Mouse (Mus musculus): ENCODE measurements around the gene Cacnb1.
A peak's percentile ranks its signal among the peaks of the same experiment; 100 is the strongest.

Cacnb1 gene

GRCm38 (mm10) chr11:98012831-98013230 lies 10.0 kb downstream of the Cacnb1 start:
- no peak for DNase-seq (ENCODE audit: low spot score in 2 of 2)

- no peak for DNase-seq (ENCODE audit: low spot score in 2 of 2)
These were observed 11.1 kb downstream of the Cacnb1 start for GRCm38 (mm10) chr11:98011716-98012115.

GRCm38 (mm10) chr11:98008087-98008486 lies 14.7 kb downstream of the Cacnb1 start:
- no peak for DNase-seq (ENCODE audit: low spot score in 2 of 2)

GRCm38 (mm10) chr11:98005686-98006085 lies 17.1 kb downstream of the Cacnb1 start:
- no peak for DNase-seq (ENCODE audit: low spot score in 2 of 2)

GRCm38 (mm10) chr11:98005076-98005475 lies 17.8 kb downstream of the Cacnb1 start:
- DNase-seq (ENCODE audit: low spot score in 2 of 2) = no peak

GRCm38 (mm10) chr11:98004161-98004560 lies 18.7 kb downstream of the Cacnb1 start:
- DNase-seq (ENCODE audit: low spot score in 2 of 2) = peak in 1 of 2 experiments; percentile 77

- no peak for DNase-seq (ENCODE audit: low spot score in 2 of 2)
These were observed 19.6 kb downstream of the Cacnb1 start for GRCm38 (mm10) chr11:98003171-98003671.

GRCm38 (mm10) chr11:98002627-98003026 lies 20.2 kb downstream of the Cacnb1 start:
- no peak for DNase-seq (ENCODE audit: low spot score in 2 of 2)

GRCm38 (mm10) chr11:98001986-98002385 lies 20.8 kb downstream of the Cacnb1 start:
- DNase-seq (ENCODE audit: low spot score in 2 of 2) = no peak

GRCm38 (mm10) chr11:98001351-98001824 lies 21.4 kb downstream of the Cacnb1 start:
- DNase-seq (ENCODE audit: low spot score in 2 of 2) = no peak

GRCm38 (mm10) chr11:98000378-98001140 lies 22.3 kb downstream of the Cacnb1 start:
- DNase-seq (ENCODE audit: low spot score in 2 of 2) = no peak

- DNase-seq (ENCODE audit: low spot score in 2 of 2) = no peak
These were observed 23.1 kb downstream of the Cacnb1 start for GRCm38 (mm10) chr11:97999748-98000147.

- no peak for DNase-seq (ENCODE audit: low spot score in 2 of 2)
These were observed 23.8 kb downstream of the Cacnb1 start for GRCm38 (mm10) chr11:97998898-97999608.

GRCm38 (mm10) chr11:97998074-97998793 lies 24.6 kb downstream of the Cacnb1 start:
- no peak for DNase-seq (ENCODE audit: low spot score in 2 of 2)

- DNase-seq (ENCODE audit: low spot score in 2 of 2) = no peak
These were observed 25.4 kb downstream of the Cacnb1 start for GRCm38 (mm10) chr11:97997387-97997960.

GRCm38 (mm10) chr11:97996691-97997090 lies 26.1 kb downstream of the Cacnb1 start:
- no peak for DNase-seq (ENCODE audit: low spot score in 2 of 2)

GRCm38 (mm10) chr11:97995564-97996288 lies 27.1 kb downstream of the Cacnb1 start, which contains the start of gene Arl5c:
Gene Arl5c, minus strand, starts transcription at chr11:97996181.
- DNase-seq (ENCODE audit: low spot score in 2 of 2) = no peak

- DNase-seq (ENCODE audit: low spot score in 2 of 2) = no peak
These were observed 28.2 kb downstream of the Cacnb1 start for GRCm38 (mm10) chr11:97994539-97995100.

- DNase-seq (ENCODE audit: low spot score in 2 of 2) = peak; percentile 71 to 93
These were observed 34.2 kb downstream of the Cacnb1 start for GRCm38 (mm10) chr11:97988530-97989096.
